Mouse (Mus musculus) C3H10T1/2 (cell line): ENCODE data around the gene Hoxd9. TPM values are rescaled to one million over a fixed set of nuclear protein-coding genes. Genes with fewer than 3 reads are reported as not detected.

Source experiments
- polyA plus RNA-seq, 2 experiments: library from polyadenylated mRNA; unstranded; fragments of >200 nt; fragmentation: generic; extraction: Trizol; gene quantifications; one replicate each; pipeline ENCODE4 v1.2.1; 2012; ENCODE audit warnings: missing spikeins in 2 of 2

Hoxd9 gene
- polyA plus RNA-seq, result not detected

GRCm38 (mm10) chr2:74697567-74698121 is at the start of gene Hoxd9:
Gene Hoxd9 (plus strand): TSS chr2:74697727.

GRCm38 (mm10) chr2:74659507-74660005 is 38.0 kb upstream of the Hoxd9 start, which contains the start of gene Evx2:
Gene Evx2 (minus strand): TSS chr2:74659557.

GRCm38 (mm10) chr2:74667842-74668357 is 29.6 kb upstream of the Hoxd9 start, which contains the start of gene Hoxd13:
Gene Hoxd13 (plus strand): TSS chr2:74668310.

GRCm38 (mm10) chr2:74674881-74675665 is 22.5 kb upstream of the Hoxd9 start, which contains the start of gene Hoxd12:
Gene Hoxd12 (plus strand): TSS chr2:74675013.

GRCm38 (mm10) chr2:74678891-74679595 is 18.5 kb upstream of the Hoxd9 start, which contains the start of gene Hoxd11:
Gene Hoxd11 (plus strand): TSS chr2:74679557.

GRCm38 (mm10) chr2:74691022-74691951 is 6.2 kb upstream of the Hoxd9 start, which contains the start of gene Hoxd10:
Gene Hoxd10 (plus strand): TSS chr2:74691924.

GRCm38 (mm10) chr2:74704393-74704998 is 7.0 kb downstream of the Hoxd9 start, which contains the start of gene Hoxd8:
Gene Hoxd8 (plus strand): TSS chr2:74704615.

GRCm38 (mm10) chr2:74711721-74712621 is 14.4 kb downstream of the Hoxd9 start, which contains the start of the genes Hoxd3 and Hoxd4:
Gene Hoxd3 (plus strand): TSS chr2:74711927.
Gene Hoxd4 (plus strand): TSS chr2:74711929.

GRCm38 (mm10) chr2:74726551-74726950 is 29.0 kb downstream of the Hoxd9 start, which contains the start of gene Gm28230:
Gene Gm28230 (plus strand): TSS chr2:74726728.

Other genes with a start within 250 kb of the Hoxd9 start
- 1 to 10 TPM in 1 of 2 experiments, under 1 TPM in 1; 0.34 to 2.5 TPM for gene Lnpk, start 118.3 kb upstream of the Hoxd9 start, polyA plus RNA-seq
- not detected for gene Evx2, start 38.2 kb upstream of the Hoxd9 start, polyA plus RNA-seq
- not detected for gene Hoxd13, start 29.4 kb upstream of the Hoxd9 start, polyA plus RNA-seq
- not detected for gene Hoxd12, start 22.7 kb upstream of the Hoxd9 start, polyA plus RNA-seq
- not detected for gene Hoxd11, start 18.2 kb upstream of the Hoxd9 start, polyA plus RNA-seq
- not detected for gene Hoxd10, start 5.8 kb upstream of the Hoxd9 start, polyA plus RNA-seq
- not detected for gene Hoxd8, start 6.9 kb downstream of the Hoxd9 start, polyA plus RNA-seq
- not detected for gene Hoxd3, start 14.2 kb downstream of the Hoxd9 start, polyA plus RNA-seq
- gene Hoxd4, start 14.2 kb downstream of the Hoxd9 start, polyA plus RNA-seq, result not detected
- not detected for gene Gm28230, start 29.0 kb downstream of the Hoxd9 start, polyA plus RNA-seq
- not detected for gene Hoxd1, start 65.3 kb downstream of the Hoxd9 start, polyA plus RNA-seq
- 10 to 100 TPM in 1 of 2 experiments, 1 to 10 TPM in 1; 1.9 to 26.6 TPM for gene Mtx2, start 128.1 kb downstream of the Hoxd9 start, polyA plus RNA-seq